Mouse (Mus musculus): ENCODE measurements around the gene Chd1. TPM values are rescaled to one million over a fixed set of nuclear protein-coding genes. Genes with fewer than 3 reads are reported as not detected.

Gene Chd1
- 10 to 100 TPM; 22.9 to 25.4 TPM for total RNA-seq (2021)
- long read RNA-seq, experiment 1, full-length matches to known transcripts: 3 of 12 reads
- long read RNA-seq, experiment 1, partial matches to known transcripts: 6 of 12 reads
- long read RNA-seq, experiment 1, other reads (novel, unspliced or antisense): 3 of 12 reads
- long read RNA-seq, experiment 2, full-length matches to known transcripts: 10 of 23 reads
- long read RNA-seq, experiment 2, partial matches to known transcripts: 6 of 23 reads
- long read RNA-seq, experiment 2, other reads (novel, unspliced or antisense): 7 of 23 reads

- TF ChIP-seq CTCF (conservative IDR thresholded peaks at IDR 0.05): peak; percentile 32
- peak within 1 kb of the TSS; percentile 98 for H3K27ac ChIP-seq
- H3K4me3 ChIP-seq: peak within 1 kb of the TSS; percentile 91
- DNase-seq (ENCODE audit: low spot score in 2 of 2): peak; percentile 72 to 87
These were observed at the start of gene Chd1 for GRCm38 (mm10) chr17:15704475-15705300. Chd1 (plus strand) TSS chr17:15704967.

GRCm38 (mm10) chr17:15656881-15657607 lies 47.7 kb upstream of the Chd1 start:
- DNase-seq (ENCODE audit: low spot score in 2 of 2): no peak
- H3K27ac ChIP-seq: no peak overlapping the region
- no peak for TF ChIP-seq CTCF (conservative IDR thresholded peaks at IDR 0.05)
- no peak overlapping the region for H3K4me3 ChIP-seq

GRCm38 (mm10) chr17:15672870-15673269 lies 31.9 kb upstream of the Chd1 start:
- peak; percentile 11 to 20 for DNase-seq (ENCODE audit: low spot score in 2 of 2)
- no peak for TF ChIP-seq CTCF (conservative IDR thresholded peaks at IDR 0.05)
- H3K4me3 ChIP-seq: no peak overlapping the region
- H3K27ac ChIP-seq: no peak overlapping the region

DNA sequence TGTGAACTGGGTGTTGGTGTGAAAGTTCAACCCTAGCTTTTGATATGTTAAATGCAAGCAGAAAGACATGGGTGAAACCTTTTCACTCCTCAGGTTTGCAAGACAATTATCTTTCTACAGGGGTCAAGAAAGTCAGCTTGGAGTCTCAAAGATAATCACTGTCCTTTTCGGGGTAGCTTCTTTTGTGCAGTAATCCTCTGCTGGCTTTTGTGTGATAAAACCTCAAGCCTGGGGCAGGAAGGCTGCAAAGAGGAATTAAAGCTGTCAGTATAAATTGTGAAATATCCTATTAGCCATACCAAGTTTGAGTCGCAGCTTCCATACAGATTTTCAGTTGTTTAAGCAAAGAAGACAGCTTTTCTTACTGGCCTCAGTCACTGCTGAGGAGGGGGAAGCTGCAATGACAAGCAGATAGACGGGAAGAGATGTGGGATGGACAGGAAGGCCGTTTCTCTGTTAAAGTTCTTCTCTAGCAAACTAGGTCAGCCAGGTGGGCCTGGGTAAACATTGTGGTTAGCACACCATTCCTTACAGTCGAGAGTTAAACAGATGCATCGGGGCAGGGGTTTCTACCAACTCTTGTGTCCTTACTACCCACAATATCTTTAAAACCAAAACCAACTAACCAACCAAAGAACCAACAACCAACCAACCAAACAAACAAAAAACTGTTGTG lies 26.7 kb upstream of the Chd1 start:
- no peak for TF ChIP-seq CTCF (conservative IDR thresholded peaks at IDR 0.05)
- no peak for DNase-seq (ENCODE audit: low spot score in 2 of 2)
- no peak overlapping the region for H3K4me3 ChIP-seq
- H3K27ac ChIP-seq: no peak overlapping the region

DNA sequence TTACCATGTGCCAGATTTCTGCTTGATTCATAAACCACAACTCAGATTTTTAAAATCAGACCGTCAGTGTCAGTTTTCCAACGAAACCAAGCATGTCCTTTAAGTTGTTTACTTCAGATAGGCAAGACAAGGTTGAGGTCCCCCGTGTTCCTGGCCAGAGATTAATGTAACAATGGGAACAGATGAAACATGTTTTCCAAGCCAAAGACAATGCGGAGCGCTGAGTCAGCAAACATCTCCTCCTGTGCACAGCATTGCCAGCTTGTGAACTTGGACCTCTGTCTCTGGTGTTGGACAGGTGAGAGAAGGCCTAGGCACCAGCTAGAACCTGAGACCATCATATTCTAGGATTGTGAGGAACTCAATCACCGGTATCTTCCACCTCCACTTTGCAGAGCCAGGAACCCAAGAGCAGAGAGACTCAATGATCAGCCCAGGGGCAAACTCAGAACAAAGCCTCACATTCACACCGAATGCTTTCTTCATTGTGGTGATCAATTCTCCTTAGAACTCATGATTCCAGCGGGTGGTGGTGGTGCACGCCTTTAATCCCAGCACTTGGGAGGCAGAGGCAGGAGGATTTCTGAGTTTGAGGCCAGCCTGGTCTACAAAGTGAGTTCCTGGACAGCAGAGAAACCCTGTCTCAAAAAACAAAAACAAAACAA lies 24.7 kb upstream of the Chd1 start:
- TF ChIP-seq CTCF (conservative IDR thresholded peaks at IDR 0.05): no peak
- Histone ChIP-seq H3K27ac (no peak overlapping the region), H3K4me3 (no peak overlapping the region)
- DNase-seq (ENCODE audit: low spot score in 2 of 2): no peak

DNA sequence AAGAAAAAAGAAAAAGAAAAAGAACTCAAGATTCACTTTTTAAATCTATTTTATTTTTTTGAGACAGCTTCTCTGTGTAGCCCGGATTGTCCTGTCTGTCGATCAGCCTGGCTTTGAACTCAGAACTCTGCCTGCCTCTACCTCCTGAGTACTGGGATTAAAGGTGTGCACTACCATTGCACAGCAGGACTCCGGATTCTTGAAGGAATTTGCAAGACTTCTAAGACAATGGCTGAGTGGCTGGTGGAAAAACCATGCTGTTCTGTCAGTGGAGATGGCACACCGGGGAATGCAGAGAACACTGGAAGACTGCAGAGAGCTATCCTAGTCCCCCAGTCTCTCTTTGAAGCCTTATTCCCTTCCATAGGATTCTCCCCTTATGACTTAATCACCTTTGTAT lies 24.1 kb upstream of the Chd1 start:
- no peak for TF ChIP-seq CTCF (conservative IDR thresholded peaks at IDR 0.05)
- Histone ChIP-seq H3K4me3 (no peak overlapping the region), H3K27ac (no peak overlapping the region)
- no peak for DNase-seq (ENCODE audit: low spot score in 2 of 2)

- no peak overlapping the region for H3K4me3 ChIP-seq
- no peak for TF ChIP-seq CTCF (conservative IDR thresholded peaks at IDR 0.05)
- no peak for DNase-seq (ENCODE audit: low spot score in 2 of 2)
- no peak overlapping the region for H3K27ac ChIP-seq
These were observed 18.4 kb upstream of the Chd1 start for GRCm38 (mm10) chr17:15686396-15686795.

DNA sequence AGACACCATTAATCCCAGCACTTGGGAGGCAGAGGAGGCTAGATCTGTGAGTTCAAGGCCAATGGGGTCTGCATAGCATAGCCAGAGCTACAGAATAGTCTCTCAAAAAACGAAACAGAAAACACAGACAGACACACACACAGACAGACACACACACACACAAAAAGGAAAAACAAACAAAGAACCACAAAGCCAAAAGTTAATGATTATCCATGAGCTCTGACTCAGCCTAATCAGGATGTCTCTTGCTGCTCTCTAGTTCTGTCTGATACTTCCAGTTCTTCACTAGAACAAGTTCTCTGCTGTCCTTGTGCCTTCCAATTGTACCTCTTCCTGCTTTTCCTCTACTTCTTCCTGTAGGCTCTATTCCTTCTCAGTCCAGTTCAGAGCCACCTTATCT lies 14.5 kb upstream of the Chd1 start:
- no peak for DNase-seq (ENCODE audit: low spot score in 2 of 2)
- no peak for TF ChIP-seq CTCF (conservative IDR thresholded peaks at IDR 0.05)
- H3K27ac ChIP-seq: no peak overlapping the region

GRCm38 (mm10) chr17:15695566-15695965 lies 9.2 kb upstream of the Chd1 start:
- Histone ChIP-seq H3K27ac (no peak overlapping the region), H3K4me3 (no peak overlapping the region)
- no peak for TF ChIP-seq CTCF (conservative IDR thresholded peaks at IDR 0.05)
- no peak for DNase-seq (ENCODE audit: low spot score in 2 of 2)

More for the DNA sequence above, 14.5 kb upstream of the Chd1 start:
- H3K4me3 ChIP-seq: no peak overlapping the region

DNA sequence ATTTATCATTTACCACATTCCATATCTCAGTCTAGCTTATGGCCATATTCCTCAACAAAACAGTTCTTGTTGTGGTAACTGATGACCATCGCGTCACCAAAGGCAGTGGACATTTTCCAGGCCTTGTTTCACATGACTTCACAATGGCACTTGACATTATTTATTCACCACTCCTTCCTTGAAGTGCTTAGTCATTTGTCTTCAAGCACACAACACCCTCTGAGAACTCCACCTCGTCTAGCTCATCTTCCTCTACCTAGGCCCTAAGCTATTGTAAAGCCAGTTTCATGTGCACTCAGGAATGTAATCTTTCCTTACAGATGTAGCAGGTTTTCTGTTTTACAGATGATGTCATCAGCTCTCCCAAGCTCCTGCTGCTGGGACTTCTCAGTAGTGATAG lies 5.8 kb upstream of the Chd1 start:
- DNase-seq (ENCODE audit: low spot score in 2 of 2): no peak
- TF ChIP-seq CTCF (conservative IDR thresholded peaks at IDR 0.05): no peak
- H3K4me3 ChIP-seq: no peak overlapping the region
- no peak overlapping the region for H3K27ac ChIP-seq

GRCm38 (mm10) chr17:15701505-15701904 lies 3.3 kb upstream of the Chd1 start:
- Histone ChIP-seq H3K27ac (no peak overlapping the region), H3K4me3 (no peak overlapping the region)
- no peak for DNase-seq (ENCODE audit: low spot score in 2 of 2)
- no peak for TF ChIP-seq CTCF (conservative IDR thresholded peaks at IDR 0.05)

DNA sequence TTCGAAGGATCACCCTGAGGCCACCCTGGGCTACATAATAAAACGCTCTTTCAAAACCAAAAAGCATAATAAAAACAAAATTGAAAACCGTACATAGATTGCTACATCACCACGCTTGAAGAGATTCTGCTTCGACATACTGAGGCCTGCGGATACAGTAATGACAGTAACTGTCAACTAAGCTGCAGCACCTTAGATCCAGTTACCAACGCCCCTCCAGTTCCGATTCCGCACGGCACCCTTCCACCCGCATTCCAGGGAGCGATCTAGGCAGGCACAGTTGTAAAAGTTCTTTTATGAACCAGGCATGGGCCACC lies 651 bp upstream of the Chd1 start:
- no peak for TF ChIP-seq CTCF (conservative IDR thresholded peaks at IDR 0.05)
- Histone ChIP-seq H3K27ac (peak overlapping the region; percentile 98), H3K4me3 (peak overlapping the region; percentile 70)
- no peak for DNase-seq (ENCODE audit: low spot score in 2 of 2)
